Mouse (Mus musculus): Measurements from ENCODE around the gene Gpr45.
"Not testable (repeated sequence)": the region's sequence is repeated elsewhere in the genome, so short reads cannot be mapped to it uniquely, and the experiment has no call there.

Gpr45 gene

DNA sequence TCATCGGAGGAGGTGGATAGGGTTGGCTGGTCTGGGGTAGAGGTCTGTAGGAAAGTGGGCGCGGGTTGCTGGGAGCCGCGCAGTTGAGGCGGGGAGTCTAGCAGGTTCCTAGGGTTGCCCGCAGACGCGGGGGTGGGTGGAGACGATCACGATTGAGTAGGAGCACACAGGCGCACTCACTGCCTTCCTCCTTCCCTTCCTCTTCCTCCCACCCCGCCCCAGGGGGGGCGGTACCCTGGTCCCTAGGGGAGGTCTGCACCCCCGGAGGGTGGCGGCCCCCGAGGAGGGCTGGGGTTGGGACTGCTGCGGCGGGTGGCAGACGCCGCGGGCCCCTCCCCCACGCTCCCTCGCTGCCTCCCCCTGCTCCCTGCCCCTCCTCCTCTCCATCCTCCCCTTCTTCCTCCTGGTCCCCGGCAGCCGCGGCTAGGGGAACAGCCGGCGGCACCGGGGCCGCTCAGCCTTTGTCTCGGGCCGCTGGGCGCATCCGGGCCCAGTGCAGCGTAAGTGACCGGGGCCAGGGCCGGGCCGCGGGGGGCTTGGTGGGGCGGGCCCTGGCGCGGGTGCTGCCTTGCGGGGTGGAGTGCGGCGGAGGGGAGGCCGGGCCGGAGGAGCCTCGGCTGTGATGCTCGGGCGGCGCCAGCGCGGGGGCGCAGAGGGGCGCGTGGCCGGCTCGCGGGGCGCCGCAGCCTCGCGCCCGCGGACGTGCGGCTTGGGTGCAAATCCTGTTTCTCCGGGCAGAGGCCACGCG lies at the start of gene Gpr45:
Gene Gpr45, plus strand, starts transcription at position 139 of the 748 bp plus-strand sequence.
- DNase-seq (ENCODE audit: low read depth): no peak

DNA sequence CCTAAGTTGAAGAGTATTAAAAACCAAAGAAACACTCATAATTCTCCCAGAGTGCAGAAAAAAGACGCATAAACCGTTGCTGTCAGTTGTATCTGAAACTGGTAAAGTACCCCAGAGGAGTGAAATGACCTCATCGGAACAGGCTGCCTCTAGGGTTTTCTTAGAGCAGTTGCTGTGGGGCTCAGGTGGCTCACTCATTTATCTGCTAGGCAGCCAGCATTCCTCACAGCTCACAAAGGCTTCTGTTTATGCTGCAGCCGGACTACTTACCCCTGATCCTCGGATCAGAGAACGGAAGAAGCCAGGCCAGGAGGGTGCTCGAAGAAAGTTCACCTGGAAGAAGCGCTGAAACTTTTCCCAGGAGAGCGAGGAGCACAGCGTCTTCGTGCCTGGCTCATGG lies 47.5 kb upstream of the Gpr45 start:
- no peak for DNase-seq (ENCODE audit: low read depth)

DNA sequence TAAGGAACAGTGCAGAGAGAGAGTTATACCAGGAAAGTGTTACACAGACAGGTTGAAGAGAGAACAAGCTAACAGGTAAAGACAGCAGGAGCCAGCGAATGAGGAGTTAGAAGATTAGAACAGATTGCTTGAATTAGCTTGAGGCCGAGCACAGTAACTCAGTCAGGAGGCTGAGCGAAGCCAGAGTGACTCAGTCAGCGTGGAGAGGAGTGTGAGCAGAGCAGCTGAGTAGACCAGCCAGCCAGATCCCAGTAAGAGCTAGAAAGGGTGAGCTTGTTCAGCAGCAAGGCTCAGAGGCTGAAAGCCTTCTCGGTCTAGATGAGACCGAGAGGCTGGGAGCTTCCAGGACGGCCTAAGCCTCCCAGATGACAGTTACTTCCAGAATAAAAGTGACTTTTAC lies 46.0 kb upstream of the Gpr45 start:
- DNase-seq (ENCODE audit: low read depth): peak; percentile 31

DNA sequence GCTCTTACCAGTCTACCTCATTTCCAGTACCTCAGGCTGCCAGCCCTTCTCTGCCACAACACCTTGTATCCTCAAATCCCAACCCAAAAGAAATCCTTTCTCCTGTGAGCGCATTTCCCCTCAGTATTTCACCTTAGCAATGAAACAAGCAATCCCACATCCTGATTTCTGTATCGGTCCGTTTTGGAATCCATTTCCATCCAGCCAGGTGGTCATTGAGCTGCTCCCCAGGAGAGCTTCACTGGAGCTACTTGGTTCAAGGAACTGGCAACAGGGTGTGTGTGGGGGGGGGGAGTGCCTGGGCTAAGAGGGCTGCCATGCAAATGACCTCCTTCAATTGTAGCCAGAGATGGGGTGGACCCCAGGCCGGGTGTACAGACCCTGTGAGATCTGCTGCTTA lies 45.5 kb upstream of the Gpr45 start:
- DNase-seq (ENCODE audit: low read depth): no peak

DNA sequence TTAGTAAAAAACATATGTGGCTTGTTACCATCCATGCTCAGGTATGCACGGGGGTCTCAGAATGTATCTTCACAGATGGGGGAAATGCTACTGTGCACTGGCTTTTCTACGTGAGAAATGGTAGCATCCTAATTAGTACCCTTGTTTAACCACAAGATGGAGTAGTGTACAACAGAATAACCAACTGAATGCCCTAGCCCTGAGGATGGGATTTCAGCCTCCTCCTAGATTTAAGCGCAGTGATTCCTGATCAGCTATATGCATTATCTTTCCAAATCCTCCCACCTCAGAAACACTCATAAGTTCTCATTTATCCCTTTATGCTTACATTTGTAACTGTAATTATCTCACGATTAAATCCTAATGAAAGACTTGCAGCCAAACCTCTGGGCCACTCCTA lies 37.6 kb upstream of the Gpr45 start:
- peak; percentile 62 for DNase-seq (ENCODE audit: low read depth)

DNA sequence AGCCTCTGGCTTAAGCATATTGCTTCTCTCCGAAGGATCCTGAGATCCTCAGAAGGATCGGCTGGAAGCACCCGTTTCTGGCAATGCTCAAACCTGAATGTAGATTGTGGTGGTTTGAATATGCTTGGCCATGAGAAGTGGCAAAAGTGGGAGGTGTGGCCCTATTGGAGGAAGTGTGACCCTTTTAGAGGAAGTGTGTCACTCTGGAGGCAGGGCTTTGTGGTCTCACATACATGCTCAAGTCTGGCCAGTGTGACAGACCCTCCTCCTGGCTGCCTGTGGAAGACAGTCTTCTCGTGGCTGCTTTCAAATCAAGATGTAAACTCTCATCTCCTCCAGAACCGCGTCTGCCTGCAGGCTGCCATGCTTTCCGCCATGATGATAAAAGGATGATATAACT lies 36.0 kb upstream of the Gpr45 start:
- DNase-seq (ENCODE audit: low read depth): no peak

DNA sequence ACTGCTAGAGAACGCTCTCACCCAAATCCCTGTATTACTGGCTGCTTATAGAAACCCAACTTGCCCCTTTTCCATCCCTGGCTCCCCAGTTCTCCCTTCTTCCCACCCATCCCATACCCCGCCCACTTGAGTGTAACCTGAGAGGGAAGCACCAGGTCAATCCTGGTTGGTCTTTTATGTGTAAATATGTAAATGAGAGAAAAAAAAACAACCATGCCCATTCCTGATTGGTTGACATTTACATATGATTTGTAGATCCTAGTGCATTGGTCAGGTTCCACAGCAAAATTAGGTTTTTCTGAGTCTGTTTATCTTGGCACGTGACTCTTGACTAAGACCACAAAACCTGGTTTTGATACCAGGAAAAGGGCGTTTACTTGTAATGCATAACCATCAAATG lies 34.8 kb upstream of the Gpr45 start:
- DNase-seq (ENCODE audit: low read depth): peak; percentile 59

DNA sequence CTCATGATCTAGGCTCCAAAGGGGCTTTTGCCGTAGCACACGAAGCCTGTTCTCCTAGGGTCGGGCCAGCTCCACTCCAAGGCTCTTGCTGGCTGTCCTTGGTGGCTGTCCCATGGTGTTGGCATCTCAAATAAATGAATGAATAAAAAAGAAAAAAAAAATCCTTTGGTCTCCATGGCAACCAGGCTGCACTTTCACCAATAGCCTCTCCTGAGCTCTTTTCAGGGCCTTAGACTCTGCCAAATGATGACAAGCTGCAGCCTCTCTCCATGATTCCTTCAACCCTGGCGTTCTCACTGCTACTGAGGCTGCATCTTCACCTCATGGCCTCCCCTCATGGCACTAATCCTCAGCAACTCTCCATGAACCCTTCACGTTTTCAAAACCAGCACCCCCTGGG lies 28.7 kb upstream of the Gpr45 start:
- DNase-seq (ENCODE audit: low read depth): no peak

DNA sequence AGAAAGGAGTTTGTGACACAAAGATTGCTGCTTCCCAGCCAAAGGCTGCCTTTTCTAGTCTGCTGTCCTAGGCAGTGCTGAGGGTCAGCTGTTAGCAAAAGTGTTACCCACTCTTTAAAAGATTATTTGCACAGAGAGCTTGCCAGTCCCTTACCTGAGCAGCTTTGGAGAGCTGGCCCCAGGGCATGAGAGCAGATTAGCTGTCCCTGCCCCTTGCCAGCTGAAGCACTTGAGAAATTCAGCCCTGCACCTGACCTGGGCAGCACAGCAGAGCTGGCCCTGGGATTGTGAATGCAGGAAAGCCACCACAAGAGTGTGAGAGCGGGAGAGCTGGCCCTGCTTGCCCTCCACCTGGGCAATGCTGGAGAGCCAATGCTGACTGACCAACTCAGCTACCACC lies 19.1 kb upstream of the Gpr45 start:
- no peak for DNase-seq (ENCODE audit: low read depth)

DNA sequence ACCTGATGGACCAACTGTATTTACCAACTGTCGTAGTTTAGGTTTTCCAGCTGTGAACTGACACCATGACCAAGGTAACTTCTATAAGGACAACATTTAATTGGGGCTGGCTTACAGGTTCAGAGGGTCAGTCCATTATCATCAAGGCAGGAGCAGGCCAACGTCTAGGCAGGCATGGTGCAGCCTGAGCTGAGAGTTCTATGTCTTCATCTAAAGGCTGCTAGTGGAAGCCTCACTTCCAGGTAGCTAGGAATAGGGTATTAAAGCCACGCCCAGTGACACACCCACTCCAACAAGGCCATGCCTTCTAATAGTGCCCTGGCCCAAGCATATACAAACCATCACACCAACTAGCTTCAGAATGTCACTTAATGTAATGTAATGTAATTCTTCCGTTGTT lies 4.2 kb upstream of the Gpr45 start:
- no peak for DNase-seq (ENCODE audit: low read depth)

DNA sequence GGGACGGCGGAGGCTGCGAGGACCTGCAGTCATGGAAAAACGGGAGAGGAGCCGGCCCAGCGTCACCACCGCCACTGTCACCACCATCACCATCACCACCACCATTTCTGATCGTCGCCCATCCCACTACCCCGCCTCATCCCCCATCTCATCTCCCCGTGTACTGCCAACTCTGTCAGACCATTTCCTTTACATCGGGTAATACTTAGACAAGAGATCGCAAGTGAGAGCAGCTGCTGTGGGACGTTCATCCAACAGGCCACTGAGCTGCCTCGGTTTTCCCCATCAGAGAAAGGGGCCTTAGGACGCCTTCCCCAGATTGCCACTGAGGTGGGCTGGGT lies 780 bp downstream of the Gpr45 start:
- no peak for DNase-seq (ENCODE audit: low read depth)

DNA sequence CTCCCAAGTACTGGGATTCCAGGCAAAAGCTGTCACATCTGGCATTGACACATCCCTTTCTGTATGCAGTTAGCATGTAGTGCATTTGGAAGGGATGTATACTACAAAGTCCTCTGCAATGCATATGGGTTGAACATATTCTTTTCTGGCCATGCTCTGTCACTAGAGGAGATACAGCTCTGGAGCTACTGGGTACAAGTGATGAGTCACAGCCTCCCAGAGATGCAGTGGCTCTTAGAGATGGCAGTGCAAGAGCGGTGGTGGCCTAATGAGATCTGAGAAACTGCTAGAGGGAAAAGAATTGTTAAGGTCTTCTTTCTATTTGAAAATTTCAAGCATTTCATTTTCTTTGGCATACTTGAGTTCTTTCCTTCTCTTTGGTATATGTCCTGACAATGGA lies 4.2 kb downstream of the Gpr45 start:
- no peak for DNase-seq (ENCODE audit: low read depth)

DNA sequence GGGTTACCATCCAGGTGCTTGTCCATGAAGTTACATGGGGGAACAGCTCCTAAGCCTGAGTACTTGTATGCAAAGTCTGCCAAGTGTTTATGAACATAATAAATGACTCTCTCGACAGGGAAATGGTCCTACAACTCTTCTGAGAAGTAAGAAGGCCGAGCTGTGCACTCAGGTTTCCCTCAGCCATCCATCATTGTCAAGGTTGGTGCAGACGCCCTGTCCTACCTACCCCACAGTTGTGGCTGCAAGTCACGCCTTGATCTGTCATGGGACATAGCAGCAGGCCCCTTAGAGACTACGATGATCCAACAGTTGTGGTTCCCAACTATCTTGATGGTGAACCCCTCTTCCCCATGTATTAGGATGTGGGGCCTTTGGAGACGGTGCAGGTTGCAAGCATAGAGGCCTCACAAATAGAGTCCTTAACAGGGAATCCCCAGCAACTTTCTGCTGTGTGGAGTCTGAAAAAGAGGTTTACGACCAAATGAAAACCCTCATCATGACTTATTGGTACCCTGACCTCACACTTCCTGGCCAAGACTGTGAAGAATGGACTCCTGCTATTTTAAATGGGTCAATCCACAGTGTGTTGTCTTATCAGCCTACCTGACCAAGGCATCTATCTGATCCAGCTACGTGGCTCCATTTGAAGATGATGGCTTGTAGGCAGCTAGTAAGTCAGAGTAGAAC lies 30.6 kb downstream of the Gpr45 start:
- no peak for DNase-seq (ENCODE audit: low read depth)

DNA sequence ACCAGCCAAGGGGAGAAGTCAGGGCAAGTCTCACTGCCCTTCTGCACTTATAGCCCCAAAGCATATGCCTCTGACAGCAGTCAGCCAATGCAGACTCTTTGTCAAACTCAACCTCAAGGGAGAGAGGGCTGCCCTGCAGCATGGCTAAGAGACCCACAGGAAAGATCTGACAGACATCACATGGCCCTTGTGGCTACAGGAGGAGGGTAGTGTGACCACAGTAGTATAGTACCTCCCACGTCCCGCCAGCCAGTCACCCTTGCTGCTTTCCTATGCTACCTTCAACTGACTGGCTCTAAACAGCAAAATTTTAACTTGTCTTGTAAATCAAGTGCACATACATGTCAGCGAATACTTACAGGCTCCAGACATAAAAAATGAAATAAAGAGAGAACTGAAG lies 31.4 kb downstream of the Gpr45 start:
- no peak for DNase-seq (ENCODE audit: low read depth)

DNA sequence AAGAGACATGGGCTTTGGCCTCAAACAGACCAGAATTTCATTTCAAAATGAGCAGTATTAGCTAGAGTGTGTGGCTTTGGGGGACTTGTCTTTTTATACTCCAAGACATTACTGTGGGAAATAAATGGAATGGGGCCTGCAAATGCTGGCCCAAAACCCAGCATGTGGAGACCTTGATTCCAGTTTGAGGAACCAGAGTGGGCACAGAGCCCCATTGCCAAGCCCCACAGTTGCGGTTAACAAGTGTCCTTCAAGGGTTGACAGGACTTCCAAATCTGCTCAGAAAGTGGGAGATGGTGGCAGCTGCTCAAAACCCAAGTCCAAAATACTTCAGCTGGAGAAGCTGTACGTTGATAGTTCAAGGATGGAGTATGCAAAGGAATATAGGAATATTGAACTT lies 36.3 kb downstream of the Gpr45 start:
- DNase-seq (ENCODE audit: low read depth): no peak

DNA sequence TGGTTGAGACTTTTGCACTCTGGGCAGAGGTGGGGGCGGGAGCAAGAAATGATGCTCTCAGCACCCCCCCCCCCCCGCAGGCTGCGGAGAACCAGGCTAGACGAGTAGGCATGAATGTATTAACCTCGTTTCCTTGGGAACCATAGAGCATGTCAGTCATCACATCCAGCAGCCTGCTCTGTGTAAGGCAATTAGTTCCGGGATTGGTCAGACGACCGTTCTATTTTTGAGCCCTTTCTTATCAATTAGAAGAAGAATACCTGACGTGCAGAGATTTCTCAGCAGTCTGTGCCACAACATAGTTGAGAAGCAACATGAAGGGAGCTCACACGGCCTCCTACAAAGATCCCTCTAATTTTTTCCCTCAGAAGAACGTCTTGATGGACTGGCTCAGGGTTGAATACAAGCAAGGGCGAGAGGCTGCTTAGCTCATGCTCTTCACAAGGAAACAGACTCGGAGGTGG lies 53.4 kb downstream of the Gpr45 start:
- no peak for DNase-seq (ENCODE audit: low read depth)

DNA sequence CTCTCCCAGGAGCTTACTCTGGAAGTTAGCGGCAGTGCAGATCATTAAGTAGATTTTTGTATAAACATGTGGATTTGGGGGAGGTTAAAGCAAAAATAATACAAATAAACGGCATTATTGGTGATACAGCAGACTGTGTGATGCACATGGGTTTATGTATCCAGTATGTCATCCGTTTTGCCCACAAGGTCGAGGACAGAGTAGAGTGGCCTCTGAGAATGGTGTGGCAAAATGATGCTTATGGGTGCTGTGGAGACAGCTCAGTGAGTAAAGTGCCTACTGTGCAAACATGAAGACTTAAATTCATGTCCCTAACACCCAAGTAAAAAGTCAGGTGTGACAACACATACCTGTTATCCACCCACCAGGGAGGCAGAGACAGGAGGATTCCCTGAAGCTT lies 53.9 kb downstream of the Gpr45 start:
- no peak for DNase-seq (ENCODE audit: low read depth)

DNA sequence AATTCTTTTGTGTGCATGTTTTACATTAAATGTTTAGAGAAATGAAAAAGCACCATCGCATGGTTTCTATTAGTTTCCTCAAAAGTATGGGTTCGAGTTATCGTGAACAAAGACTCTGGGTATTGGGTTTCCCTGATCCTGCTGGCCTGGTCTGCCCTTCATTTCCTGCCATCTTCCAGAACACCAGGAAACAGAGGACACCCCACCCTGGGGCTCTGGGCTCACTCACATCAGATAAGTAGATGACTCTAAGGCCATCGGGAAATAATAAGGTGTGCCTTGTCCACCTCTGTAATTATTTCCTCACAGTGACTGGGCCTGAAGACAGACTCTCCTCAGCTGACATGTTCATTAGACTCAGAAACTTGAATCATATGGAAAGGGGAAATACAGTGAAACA lies 57.8 kb downstream of the Gpr45 start:
- no peak for DNase-seq (ENCODE audit: low read depth)

DNA sequence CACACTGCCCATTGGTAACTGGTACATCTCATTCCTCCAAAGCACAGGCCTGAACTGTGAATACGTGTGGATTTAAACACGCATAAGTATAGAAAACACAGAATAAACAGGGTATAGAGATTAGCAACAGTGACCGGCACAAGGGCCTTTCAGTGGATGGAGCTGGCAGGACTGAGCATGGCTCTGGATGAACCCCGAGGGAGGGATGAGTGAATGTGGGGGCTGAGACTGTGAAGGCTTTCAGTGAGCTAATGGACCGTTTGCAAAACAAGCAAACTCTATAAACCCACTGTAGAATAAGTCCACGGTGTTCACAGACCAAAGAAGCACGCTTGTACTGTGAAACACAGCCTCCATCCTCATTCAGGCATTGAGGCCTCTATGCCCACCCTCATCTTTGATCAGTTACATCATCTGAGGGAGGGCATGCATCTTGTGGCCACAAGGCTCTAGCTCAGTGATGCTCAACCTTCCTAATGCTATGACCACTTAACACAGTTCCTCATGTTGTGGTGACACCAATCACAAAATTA lies 62.5 kb downstream of the Gpr45 start:
- DNase-seq (ENCODE audit: low read depth): not testable (repeated sequence)

DNA sequence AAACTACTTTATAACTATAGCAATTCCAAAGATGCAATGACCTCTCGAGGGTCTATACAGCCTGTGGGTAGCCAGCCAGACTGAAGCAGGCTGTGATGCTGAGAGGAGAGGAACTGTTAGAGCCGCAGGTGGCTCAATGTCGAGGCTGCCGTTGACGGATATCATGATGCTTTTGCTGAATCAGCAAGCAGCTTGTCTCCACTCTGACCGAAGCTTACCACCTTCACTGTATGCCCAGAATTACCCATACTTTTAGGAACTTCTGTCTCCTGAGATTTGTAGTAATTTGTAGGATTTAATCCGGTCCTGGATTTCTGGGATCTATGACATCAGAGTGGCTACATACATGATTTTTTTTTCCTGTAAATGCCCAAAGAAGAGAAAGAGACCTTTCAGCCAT lies 83.3 kb downstream of the Gpr45 start:
- DNase-seq (ENCODE audit: low read depth): no peak

DNA sequence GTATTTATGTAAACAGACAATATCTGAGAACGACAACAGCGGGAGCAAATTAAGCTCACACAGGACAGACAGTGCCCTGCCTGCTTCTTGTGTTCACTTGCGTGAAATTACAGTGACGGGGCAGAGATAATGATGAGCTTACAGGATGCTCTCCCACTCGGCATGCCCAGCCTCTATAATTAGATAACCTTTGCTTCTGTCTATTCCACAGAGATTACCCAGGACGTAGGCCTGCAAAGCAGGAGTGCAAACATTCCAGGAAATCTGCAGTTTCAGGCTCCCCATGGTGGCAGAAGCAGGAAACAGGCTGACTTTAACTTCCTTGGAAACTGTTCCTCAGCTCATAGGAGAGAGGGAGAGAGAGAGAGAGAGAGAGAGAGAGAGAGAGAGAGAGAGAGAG lies 89.6 kb downstream of the Gpr45 start:
- no peak for DNase-seq (ENCODE audit: low read depth)

DNA sequence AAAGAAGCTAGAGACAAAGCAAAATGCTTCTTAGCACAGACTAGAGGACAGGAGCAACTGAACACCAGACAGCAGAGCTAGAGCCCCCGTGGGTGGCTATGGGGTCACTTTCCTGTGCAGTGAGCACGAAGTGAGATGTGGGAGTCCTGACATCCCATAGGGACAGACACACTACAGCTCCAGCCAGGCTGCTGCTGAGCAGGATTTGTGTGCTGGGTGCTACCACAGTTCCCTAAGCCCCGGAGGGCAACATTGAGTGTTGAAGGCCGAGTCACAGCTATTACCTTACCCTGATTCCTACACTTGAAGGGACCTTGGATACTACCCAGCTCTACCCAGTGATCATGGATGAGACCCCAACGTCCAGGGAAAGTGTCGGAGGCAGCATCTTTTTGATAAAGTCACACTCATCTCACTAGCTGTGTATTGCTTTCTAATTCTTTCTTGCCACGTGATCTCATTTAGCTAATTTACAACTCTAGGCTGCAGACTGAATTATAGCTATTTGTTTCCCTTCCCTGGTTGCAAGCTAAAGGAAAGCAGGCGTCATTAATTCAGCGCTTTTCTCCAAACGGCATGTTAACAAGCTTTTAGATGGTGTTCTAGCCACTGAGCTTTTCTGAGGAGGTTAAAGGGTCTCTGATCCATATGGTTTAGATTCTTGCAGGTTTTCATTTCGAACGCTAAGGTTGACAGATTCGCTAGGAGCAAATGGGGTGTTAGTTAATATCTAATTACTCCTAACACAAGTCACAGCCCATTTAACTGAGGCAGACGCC lies 92.7 kb downstream of the Gpr45 start:
- no peak for DNase-seq (ENCODE audit: low read depth)

DNA sequence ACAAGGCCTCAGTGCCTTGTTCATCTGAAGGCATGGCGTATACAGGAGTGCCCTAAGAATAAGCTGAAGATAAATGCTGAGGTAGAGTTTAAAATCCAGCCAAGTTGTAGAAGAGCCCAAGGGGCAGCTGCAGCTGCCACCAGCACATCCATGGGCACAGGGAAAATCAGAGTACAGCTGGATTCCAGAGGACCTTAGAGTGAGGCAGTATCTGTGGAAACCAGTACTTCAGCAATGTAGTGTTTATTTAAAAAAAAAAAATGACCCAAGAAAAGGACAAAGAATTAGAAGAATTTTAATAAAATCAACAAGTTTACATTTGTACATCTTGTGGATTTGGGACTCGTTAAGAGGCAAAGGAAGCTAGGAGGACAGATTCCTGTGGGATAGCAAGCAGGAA lies 94.3 kb downstream of the Gpr45 start:
- no peak for DNase-seq (ENCODE audit: low read depth)

All from NIH3T3 (cell line).